Mouse (Mus musculus): ENCODE measurements around the gene Ubxn2a. TPM values are rescaled to one million over a fixed set of nuclear protein-coding genes. Genes with fewer than 3 reads are reported as not detected.
A peak's percentile ranks its signal among the peaks of the same experiment; 100 is the strongest.
"Not testable (repeated sequence)": the region's sequence is repeated elsewhere in the genome, so short reads cannot be mapped to it uniquely, and the experiment has no call there.

Gene Ubxn2a
- polyA plus RNA-seq, 1 experiment from 2014 or later, result 47.5 TPM

DNA sequence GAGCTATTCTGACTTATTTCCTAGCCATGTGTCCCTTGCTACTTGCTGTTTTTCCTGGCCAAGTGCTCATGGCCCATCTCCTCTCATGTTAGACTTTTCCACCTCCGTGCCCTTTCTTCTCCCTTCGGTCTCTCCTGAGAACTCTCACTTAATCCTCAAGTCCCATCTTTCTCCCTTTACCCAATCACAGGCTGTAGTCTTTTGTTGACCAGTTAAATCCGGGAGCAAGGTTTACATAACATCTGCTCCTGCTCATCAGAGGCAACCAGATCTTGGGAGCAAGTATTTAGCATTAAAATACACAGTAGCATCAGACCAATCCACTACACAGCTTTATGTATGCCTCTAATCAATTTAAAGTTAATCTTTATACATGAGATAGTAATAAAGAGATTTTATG, 6.9 kb upstream of the Ubxn2a start:
- no peaks in the 10 kb centered on the region for H3K9me3 ChIP-seq (ENCODE audit: control insufficient read depth, low read length)
- H3K9ac ChIP-seq (ENCODE audit: low read depth, low read length), result no peak overlapping the region
- no peak for ATAC-seq
- no peak overlapping the region for H3K4me2 ChIP-seq (ENCODE audit: low read length)
- 39% methylated on average over 3 of the region's 3 CpGs for WGBS
- peaks cover 7% of the 10 kb centered on the region for H3K4me1 ChIP-seq (ENCODE audit: control insufficient read depth, insufficient read depth, low read depth, low read length)
- H3K27ac ChIP-seq (ENCODE audit: low read depth, low read length), result no peak overlapping the region
- no peak overlapping the region for H3K4me3 ChIP-seq (ENCODE audit: low read length)
- no peaks in the 10 kb centered on the region for H3K36me3 ChIP-seq (ENCODE audit: control insufficient read depth, insufficient read depth, low read length)
- H3K27me3 ChIP-seq (replicated peaks; ENCODE audit: control insufficient read depth, insufficient read depth, low read length), result no peaks in the 10 kb centered on the region

- no peak overlapping the region for H3K4me3 ChIP-seq (ENCODE audit: low read length)
These were observed 4.2 kb upstream of the Ubxn2a start for GRCm38 (mm10) chr12:4911716-4912115.

GRCm38 (mm10) chr12:4910496-4910895, 3.0 kb upstream of the Ubxn2a start:
- not testable (repeated sequence) for H3K4me1 ChIP-seq (ENCODE audit: control insufficient read depth, insufficient read depth, low read depth, low read length); H3K36me3 ChIP-seq (ENCODE audit: control insufficient read depth, insufficient read depth, low read length); H3K9me3 ChIP-seq (ENCODE audit: control insufficient read depth, low read length); H3K9ac ChIP-seq (ENCODE audit: low read depth, low read length); H3K4me3 ChIP-seq (ENCODE audit: low read length); H3K27ac ChIP-seq (ENCODE audit: low read depth, low read length); H3K4me2 ChIP-seq (ENCODE audit: low read length); ATAC-seq; H3K27me3 ChIP-seq (replicated peaks; ENCODE audit: control insufficient read depth, insufficient read depth, low read length)
- 83% methylated on average over 1 of the region's 1 CpGs for WGBS

More at GRCm38 (mm10) chr12:4911716-4912115, 4.2 kb upstream of the Ubxn2a start:
- ATAC-seq, result no peak
- Histone ChIP-seq H3K27ac (ENCODE audit: low read depth, low read length) (no peak overlapping the region), H3K9ac (ENCODE audit: low read depth, low read length) (no peak overlapping the region), H3K9me3 (ENCODE audit: control insufficient read depth, low read length) (no peaks in the 10 kb centered on the region), H3K36me3 (ENCODE audit: control insufficient read depth, insufficient read depth, low read length) (no peaks in the 10 kb centered on the region), H3K4me1 (ENCODE audit: control insufficient read depth, insufficient read depth, low read depth, low read length) (no peaks in the 10 kb centered on the region), H3K27me3 (replicated peaks; ENCODE audit: control insufficient read depth, insufficient read depth, low read length) (no peaks in the 10 kb centered on the region), H3K4me2 (ENCODE audit: low read length) (no peak overlapping the region)
- WGBS, result 79% methylated on average over 4 of the region's 4 CpGs

DNA sequence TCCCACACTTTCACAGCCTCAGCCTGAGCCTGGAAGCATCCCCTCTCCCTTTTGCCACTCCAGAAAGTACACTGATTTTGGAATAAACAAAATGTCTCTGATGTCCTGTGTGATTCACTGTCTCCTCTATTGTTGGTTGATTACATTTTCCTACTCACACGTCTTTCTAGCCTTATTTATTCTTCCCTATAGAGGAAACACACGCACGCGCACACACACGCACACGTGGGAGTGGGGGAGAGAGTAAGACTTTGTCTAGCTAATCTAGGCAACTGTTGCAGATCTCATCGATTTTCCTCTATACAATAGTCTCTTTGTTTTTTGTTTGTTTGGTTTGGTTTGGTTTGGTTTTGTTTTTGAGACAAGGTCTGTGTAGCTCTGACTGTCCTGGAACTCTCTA, 886 bp upstream of the Ubxn2a start:
- Histone ChIP-seq H3K9me3 (ENCODE audit: control insufficient read depth, low read length) (no peaks in the 10 kb centered on the region), H3K4me2 (ENCODE audit: low read length) (no peak overlapping the region; the same call in 1 of the 2 replicates), H3K9ac (ENCODE audit: low read depth, low read length) (no peak overlapping the region), H3K4me1 (ENCODE audit: control insufficient read depth, insufficient read depth, low read depth, low read length) (peaks cover 3% of the 10 kb centered on the region), H3K36me3 (ENCODE audit: control insufficient read depth, insufficient read depth, low read length) (no peaks in the 10 kb centered on the region), H3K27me3 (replicated peaks; ENCODE audit: control insufficient read depth, insufficient read depth, low read length) (no peaks in the 10 kb centered on the region), H3K27ac (ENCODE audit: low read depth, low read length) (no peak overlapping the region), H3K4me3 (ENCODE audit: low read length) (no peak overlapping the region; the same call in 1 of the 2 replicates)
- WGBS, result 91% methylated on average over 7 of the region's 7 CpGs
- ATAC-seq, result no peak

GRCm38 (mm10) chr12:4906476-4906875, 1.0 kb downstream of the Ubxn2a start:
- Histone ChIP-seq H3K4me1 (ENCODE audit: control insufficient read depth, insufficient read depth, low read depth, low read length) (peaks cover 3% of the 10 kb centered on the region), H3K4me2 (ENCODE audit: low read length) (peak overlapping the region; percentile 76), H3K27me3 (replicated peaks; ENCODE audit: control insufficient read depth, insufficient read depth, low read length) (no peaks in the 10 kb centered on the region), H3K36me3 (ENCODE audit: control insufficient read depth, insufficient read depth, low read length) (no peaks in the 10 kb centered on the region), H3K9ac (ENCODE audit: low read depth, low read length) (peak overlapping the region; percentile 93), H3K9me3 (ENCODE audit: control insufficient read depth, low read length) (no peaks in the 10 kb centered on the region), H3K27ac (ENCODE audit: low read depth, low read length) (peak overlapping the region; percentile 93; the same call in 1 of the 2 replicates), H3K4me3 (ENCODE audit: low read length) (peak overlapping the region; percentile 87)
- no peak for ATAC-seq
- WGBS, result 53% methylated on average over 7 of the region's 7 CpGs

GRCm38 (mm10) chr12:4905946-4906345, 1.6 kb downstream of the Ubxn2a start:
- Histone ChIP-seq H3K9ac (ENCODE audit: low read depth, low read length) (no peak overlapping the region), H3K27me3 (replicated peaks; ENCODE audit: control insufficient read depth, insufficient read depth, low read length) (no peaks in the 10 kb centered on the region), H3K4me1 (ENCODE audit: control insufficient read depth, insufficient read depth, low read depth, low read length) (peaks cover 3% of the 10 kb centered on the region), H3K4me2 (ENCODE audit: low read length) (peak overlapping the region; percentile 76), H3K4me3 (ENCODE audit: low read length) (no peak overlapping the region), H3K27ac (ENCODE audit: low read depth, low read length) (no peak overlapping the region), H3K9me3 (ENCODE audit: control insufficient read depth, low read length) (no peaks in the 10 kb centered on the region), H3K36me3 (ENCODE audit: control insufficient read depth, insufficient read depth, low read length) (no peaks in the 10 kb centered on the region)
- 74% methylated on average over 7 of the region's 7 CpGs for WGBS
- ATAC-seq, result no peak

GRCm38 (mm10) chr12:4898024-4898423, 9.5 kb downstream of the Ubxn2a start:
- Histone ChIP-seq H3K27ac (ENCODE audit: low read depth, low read length) (no peak overlapping the region), H3K27me3 (replicated peaks; ENCODE audit: control insufficient read depth, insufficient read depth, low read length) (no peaks in the 10 kb centered on the region), H3K36me3 (ENCODE audit: control insufficient read depth, insufficient read depth, low read length) (no peaks in the 10 kb centered on the region), H3K4me3 (ENCODE audit: low read length) (no peak overlapping the region), H3K9me3 (ENCODE audit: control insufficient read depth, low read length) (no peaks in the 10 kb centered on the region), H3K4me2 (ENCODE audit: low read length) (no peak overlapping the region), H3K9ac (ENCODE audit: low read depth, low read length) (no peak overlapping the region), H3K4me1 (ENCODE audit: control insufficient read depth, insufficient read depth, low read depth, low read length) (no peaks in the 10 kb centered on the region)
- ATAC-seq, result no peak
- 93% methylated on average over 5 of the region's 5 CpGs for WGBS

DNA sequence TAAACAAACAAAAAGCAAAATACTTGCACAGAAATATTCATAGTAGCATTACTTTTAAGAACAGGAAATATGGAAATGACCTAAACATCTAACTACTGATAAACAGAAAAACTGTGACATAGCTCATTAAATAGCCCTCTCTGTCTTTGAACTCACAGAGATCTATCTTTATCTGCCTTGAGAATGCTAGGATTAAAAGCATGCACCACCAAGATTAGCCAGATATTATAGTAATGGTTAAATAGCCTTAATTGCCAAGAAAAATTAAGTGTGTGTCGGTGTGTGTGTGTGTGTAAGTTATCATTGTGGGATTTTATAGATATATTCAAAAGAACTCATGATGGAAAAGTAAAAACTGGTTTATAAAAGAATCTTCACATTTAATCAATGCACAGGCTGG, 17.6 kb downstream of the Ubxn2a start:
- Histone ChIP-seq H3K4me2 (ENCODE audit: low read length) (no peak overlapping the region), H3K27me3 (replicated peaks; ENCODE audit: control insufficient read depth, insufficient read depth, low read length) (no peaks in the 10 kb centered on the region), H3K4me1 (ENCODE audit: control insufficient read depth, insufficient read depth, low read depth, low read length) (no peaks in the 10 kb centered on the region), H3K27ac (ENCODE audit: low read depth, low read length) (no peak overlapping the region), H3K9me3 (ENCODE audit: control insufficient read depth, low read length) (no peaks in the 10 kb centered on the region), H3K4me3 (ENCODE audit: low read length) (no peak overlapping the region), H3K9ac (ENCODE audit: low read depth, low read length) (no peak overlapping the region), H3K36me3 (ENCODE audit: control insufficient read depth, insufficient read depth, low read length) (no peaks in the 10 kb centered on the region)
- no peak for ATAC-seq
- WGBS, result 93% methylated on average over 1 of the region's 1 CpGs

GRCm38 (mm10) chr12:4889251-4889650, 18.3 kb downstream of the Ubxn2a start:
- WGBS, result 95% methylated on average over 2 of the region's 2 CpGs
- no peaks in the 10 kb centered on the region for H3K27me3 ChIP-seq (replicated peaks; ENCODE audit: control insufficient read depth, insufficient read depth, low read length)
- H3K4me3 ChIP-seq (ENCODE audit: low read length), result no peak overlapping the region
- no peak overlapping the region for H3K27ac ChIP-seq (ENCODE audit: low read depth, low read length)
- no peak overlapping the region for H3K4me2 ChIP-seq (ENCODE audit: low read length)
- H3K9ac ChIP-seq (ENCODE audit: low read depth, low read length), result no peak overlapping the region
- no peaks in the 10 kb centered on the region for H3K9me3 ChIP-seq (ENCODE audit: control insufficient read depth, low read length)
- ATAC-seq, result no peak
- no peaks in the 10 kb centered on the region for H3K4me1 ChIP-seq (ENCODE audit: control insufficient read depth, insufficient read depth, low read depth, low read length)
- no peaks in the 10 kb centered on the region for H3K36me3 ChIP-seq (ENCODE audit: control insufficient read depth, insufficient read depth, low read length)

- Histone ChIP-seq H3K9me3 (ENCODE audit: control insufficient read depth, low read length) (no peaks in the 10 kb centered on the region), H3K36me3 (ENCODE audit: control insufficient read depth, insufficient read depth, low read length) (no peaks in the 10 kb centered on the region), H3K27me3 (replicated peaks; ENCODE audit: control insufficient read depth, insufficient read depth, low read length) (no peaks in the 10 kb centered on the region), H3K4me3 (ENCODE audit: low read length) (no peak overlapping the region), H3K4me1 (ENCODE audit: control insufficient read depth, insufficient read depth, low read depth, low read length) (no peaks in the 10 kb centered on the region), H3K27ac (ENCODE audit: low read depth, low read length) (no peak overlapping the region), H3K9ac (ENCODE audit: low read depth, low read length) (no peak overlapping the region), H3K4me2 (ENCODE audit: low read length) (no peak overlapping the region)
- no peak for ATAC-seq
These were observed 18.8 kb downstream of the Ubxn2a start for GRCm38 (mm10) chr12:4888739-4889138.
